Mouse (Mus musculus) cerebellum, adult 2 months (tissue): Measurements from ENCODE around the gene Cep152.

ENCODE experiments used
- CTCF ChIP-seq: fragments of 200-500 bp; IDR thresholded peaks from 2 replicates; pipeline ENCODE4 v1.5.1; 2011; ENCODE audit warnings: low read depth, mild to moderate bottlenecking, control low read depth, low read length, moderate library complexity, borderline replicate concordance; ENCODE audit not compliant: insufficient read depth
- POLR2A ChIP-seq: fragments of 200-500 bp; IDR thresholded peaks from 2 replicates; pipeline ENCODE4 v1.6.1; 2011; ENCODE audit warnings: low read length, control low read depth, borderline replicate concordance; ENCODE audit not compliant: insufficient read depth

DNA sequence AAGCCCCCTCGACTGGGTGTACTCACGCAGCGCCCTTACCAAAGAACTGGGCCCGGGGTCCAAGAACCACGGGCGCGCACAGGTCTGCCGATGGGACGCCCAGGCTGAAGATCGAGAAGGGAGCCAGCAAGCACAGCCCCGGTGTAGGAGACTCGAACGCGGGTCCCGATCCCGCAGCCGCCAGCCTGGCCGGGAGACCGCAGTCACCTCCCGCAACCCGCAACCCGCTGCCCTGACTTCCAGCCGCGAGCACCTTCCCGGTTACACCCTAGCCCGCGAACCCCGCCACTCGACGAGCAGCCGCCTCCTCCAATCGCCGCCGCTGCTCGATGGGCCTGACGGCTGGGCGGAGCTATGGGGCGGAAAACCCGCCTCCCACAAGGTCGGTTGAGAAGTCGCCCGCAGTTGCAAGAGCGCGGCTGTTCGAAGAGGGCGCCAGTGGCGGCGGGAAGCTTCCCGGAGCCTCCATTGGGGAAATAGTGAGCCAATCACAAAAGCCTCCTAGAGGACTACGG is at the start of gene Cep152:
- TF ChIP-seq POLR2A: peak; percentile 39; the same call in 1 of the 2 replicates
- TF ChIP-seq CTCF: no peak
